Mouse (Mus musculus) embryo, embryonic 11 days (tissue): ENCODE data around the gene Ptch1.

Source experiments
- DNase-seq: peaks from one replicate; pipeline ENCODE4 v3.0.0-alpha.2; 2015

Gene Ptch1

DNA sequence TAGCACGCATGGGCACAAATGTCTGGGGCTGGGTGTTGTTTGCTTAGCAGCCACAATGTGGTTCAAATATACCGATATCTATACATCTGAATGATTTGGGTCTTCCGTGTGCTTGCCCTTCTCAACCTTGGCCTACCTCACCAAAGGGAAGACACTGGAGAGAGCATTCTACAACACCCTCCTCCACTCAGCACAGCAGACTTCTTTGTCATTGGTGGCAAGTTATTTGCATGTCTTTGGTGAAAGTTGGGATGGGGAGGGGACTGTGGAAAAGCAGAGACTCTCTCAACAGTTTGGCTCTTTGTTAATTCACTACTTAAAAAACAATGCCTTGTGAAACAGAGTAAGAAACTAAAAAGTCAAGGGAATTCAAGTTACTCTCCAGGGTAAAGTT is 43.0 kb downstream of the Ptch1 start:
- DNase-seq = no peak

DNA sequence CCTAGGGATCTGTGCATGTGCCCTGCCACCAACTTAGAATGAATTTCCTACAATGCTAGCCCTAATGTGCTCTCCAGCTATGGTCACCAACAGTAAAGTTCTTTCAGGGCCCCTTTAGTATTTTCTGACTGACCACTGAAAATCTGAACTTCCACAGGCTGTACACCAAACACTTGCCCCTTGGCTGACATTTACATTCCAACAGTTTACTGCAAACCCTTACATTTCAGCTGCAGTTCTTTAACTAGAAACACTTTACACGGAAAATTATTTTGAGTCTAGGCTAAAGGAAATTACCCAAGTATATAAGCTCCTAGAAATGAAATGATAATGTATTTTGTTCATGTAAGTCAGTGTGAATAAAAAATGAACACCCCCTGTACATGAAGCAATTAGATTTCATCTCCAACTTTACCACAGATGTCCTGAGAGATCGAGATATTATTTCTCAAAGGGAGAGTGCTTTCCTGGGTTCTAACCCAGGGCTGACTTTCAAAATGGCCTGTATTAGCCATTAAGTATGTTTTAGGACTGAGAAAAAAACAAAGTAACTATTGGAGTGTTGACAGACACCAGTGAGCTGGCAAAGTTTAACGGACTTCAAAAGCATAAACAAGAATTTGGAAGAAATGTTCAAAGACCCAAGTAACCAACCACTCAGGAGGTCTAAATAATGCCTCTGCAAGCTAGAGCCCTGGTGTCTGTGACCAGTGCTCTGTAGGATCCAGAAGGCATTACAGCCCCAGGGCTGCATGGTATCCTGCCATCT is 43.6 kb downstream of the Ptch1 start:
- DNase-seq = no peak

DNA sequence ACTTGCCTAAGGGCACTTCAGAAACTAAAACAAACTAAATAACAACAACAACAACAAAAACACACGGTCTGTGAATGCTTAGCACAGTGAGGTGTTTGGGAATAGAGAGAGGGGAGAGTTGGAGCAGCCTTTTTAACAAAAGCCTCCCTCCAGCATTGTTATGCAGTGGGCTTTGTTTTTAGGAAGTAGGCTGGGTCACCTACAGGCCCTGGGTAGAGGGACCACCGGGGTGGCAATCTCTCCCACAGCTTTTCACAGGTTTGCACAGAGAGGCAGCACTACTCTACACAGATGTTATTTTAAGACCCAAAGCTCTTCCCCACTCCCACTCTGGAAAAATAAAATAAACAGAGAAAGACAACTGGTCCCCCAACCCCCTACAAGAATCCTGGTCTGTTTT is 44.5 kb downstream of the Ptch1 start:
- no peak for DNase-seq

DNA sequence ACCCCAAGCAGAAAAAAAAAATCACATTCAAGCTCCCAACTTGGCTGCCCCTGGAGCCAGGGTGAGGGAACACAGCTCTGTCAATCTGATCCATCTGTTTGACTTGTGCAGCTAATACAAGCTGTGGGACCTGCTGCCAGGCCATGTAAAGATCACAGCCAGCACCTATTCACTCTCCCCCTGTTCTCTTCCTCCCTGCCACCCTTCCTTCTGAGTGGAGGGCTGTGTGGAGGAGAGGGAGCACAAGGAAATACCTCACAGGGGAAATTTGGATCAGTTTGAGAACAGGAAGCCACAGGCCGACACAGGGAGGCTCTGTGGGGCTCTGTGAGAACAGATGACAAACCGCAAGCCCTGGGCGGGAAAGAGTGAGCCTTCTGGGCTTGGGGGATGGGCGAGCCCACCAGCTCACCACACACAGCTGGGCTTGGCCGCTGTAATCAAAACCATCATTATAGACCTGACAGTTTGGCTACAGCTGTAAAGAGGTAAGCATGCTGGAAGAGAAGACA is 45.2 kb downstream of the Ptch1 start:
- DNase-seq = peak; percentile 87

DNA sequence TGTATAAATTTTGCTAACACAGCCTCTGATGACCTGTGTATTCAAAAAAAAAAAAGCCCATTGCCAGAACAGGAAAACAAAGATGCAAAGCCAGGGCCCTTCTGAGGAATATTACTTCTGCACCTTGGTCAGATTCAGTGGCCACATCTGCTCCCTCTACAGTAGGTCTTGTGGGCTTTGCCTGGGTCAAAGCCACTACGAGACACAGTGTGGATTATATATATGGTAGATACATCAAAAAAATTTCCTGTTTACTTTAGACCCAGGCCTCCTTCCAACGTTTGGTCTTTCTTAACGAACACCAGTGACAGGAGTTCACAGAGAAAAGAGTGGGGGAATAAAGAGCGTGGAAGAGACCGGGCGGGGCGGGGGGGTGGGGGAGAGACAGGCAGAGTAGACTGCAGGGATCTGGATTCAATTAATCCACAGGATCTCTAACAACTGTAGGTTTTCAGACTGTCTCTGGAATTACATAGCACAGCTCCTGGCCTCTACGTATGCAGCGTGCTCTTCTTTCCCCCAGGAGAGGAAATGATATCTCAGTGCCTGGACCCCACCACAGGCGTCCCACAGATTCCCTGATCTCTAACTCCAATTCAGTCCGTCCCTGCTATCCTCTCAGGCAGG is 47.7 kb downstream of the Ptch1 start:
- no peak for DNase-seq

DNA sequence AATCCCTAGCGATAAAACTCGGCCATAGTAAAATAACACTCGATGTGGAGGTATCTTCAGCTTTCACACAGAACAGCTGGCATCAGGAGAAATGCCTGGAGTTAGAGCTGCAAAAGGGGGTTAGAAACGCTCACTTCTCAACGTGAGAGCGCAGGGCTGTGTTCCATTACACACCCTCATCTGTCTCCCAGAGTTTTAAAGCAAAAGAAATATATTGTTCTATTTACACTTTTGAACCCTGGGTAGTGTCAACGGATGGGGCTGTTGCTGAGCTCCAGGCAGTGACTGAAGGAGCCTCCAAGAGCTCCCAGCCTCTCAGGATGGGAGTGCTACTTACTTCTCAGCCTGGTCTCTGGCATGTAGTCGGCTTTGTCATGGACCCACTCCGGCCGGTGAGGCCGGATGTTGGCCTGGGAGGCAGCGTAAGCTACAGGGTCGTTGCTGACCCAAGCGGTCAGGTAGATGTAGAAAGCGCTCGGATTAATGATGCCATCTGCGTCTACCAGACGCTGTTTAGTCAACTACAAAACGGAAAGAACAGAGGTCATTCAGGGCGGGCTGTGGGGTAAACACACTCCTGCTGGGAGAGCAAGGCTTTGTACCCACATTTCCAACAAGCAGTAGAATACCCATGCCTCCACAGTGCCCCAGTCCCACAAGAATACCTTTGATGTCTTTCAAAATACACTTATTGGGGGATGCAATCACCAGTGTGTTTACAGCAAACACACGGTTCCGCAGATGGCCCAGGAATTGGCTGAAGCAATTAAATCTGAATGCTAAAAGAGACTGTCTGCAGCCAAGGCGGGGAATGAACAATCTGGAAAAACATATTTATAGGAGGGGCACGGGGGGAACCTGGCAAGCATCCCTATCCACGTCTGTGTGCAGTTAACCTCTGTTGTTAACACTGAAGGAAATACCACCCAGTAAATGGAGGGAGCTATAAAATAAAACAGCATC is 48.5 kb downstream of the Ptch1 start:
- DNase-seq = no peak

DNA sequence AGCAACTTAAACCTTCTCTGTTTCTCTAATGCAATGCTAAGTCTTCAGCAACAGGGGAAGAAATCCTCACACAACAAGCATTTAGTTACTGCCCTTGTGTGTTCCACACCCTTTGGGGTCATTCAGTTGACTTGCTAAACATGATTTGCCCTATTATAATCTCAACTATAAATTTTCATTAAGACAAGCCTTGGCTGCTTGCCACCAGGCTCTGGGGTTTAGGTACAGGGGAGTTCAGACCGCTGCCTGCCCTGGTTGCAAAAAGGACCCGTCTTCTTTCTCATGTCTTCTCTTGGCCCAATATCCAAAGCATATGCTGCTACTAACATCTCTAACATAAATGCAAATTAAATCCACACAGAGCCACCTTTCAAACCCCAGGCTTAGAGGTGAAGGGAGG is 49.3 kb downstream of the Ptch1 start:
- DNase-seq = no peak

DNA sequence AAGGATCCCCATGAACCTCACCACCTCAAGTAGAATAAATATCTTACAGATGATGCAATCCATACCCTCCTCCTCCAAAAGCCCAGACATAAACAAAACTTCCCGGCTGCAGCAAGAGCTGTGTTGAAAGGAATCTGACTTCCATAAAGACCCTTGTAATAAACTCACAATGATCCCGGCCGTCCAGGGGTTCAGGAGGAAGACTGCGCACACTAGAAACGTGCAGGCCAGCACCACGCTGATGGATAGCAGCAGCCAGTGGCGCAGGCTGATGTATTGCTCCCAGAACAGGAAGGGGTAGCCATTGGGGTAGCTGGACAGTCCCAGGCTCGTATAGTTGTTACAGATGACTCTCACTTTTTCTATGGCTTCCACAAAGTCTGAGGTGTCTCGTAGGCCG is 50.6 kb downstream of the Ptch1 start:
- no peak for DNase-seq

DNA sequence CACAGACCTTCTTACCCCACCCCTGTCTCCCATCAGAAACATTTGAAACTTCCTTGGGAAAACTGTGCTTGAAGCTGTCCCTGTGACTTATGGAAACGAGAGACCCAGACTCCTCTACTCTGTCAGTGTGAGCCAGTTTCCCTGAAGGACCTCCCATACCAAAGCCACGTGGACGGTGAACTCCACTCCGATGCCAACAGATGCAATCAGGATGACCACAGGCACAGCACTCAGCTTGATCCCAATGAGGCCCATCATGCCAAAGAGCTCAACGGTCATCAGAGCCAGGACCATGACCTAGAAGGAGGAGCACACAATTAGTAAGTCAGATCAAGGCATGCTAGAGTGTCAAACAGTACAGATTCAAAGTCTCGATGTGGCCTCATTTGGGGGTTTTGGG is 53.3 kb downstream of the Ptch1 start:
- DNase-seq = no peak

DNA sequence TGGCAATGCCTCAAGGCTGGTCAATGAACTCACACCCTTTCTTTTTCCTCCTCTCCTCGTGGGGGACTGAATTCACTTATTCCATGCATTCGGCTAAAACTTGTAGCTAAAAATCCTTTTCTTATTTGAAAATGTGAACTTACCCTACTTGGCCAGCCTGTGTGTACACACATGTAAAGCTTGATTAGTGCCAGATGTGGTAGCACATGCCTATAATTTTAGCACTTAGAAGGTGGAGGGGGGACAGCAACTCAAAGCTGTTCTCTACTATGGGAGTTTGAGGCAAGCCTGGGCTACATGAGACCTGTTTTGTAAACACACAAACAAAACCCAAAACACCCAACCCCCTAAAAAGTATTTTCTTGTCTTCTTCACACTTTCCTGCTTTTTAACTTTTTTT is 56.9 kb downstream of the Ptch1 start:
- DNase-seq = no peak

DNA sequence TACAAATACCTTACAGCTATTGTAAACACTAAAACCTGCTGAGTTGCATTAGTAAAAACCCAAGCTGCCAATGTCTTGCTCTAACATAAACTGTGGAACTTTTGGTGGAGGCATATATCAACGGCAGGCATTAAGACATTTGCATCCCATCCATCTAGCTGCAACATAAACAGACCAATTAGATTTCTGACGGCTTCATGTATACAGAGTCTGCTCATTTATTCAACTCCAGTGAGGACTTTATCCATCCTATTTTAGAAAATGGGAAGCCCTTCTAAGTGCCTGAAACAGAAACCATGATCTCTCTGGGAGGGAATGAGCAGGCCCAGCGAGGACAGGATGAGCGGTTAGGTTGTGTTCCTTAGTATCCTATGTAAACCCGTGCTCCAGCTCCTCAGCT is 57.9 kb downstream of the Ptch1 start:
- no peak for DNase-seq

DNA sequence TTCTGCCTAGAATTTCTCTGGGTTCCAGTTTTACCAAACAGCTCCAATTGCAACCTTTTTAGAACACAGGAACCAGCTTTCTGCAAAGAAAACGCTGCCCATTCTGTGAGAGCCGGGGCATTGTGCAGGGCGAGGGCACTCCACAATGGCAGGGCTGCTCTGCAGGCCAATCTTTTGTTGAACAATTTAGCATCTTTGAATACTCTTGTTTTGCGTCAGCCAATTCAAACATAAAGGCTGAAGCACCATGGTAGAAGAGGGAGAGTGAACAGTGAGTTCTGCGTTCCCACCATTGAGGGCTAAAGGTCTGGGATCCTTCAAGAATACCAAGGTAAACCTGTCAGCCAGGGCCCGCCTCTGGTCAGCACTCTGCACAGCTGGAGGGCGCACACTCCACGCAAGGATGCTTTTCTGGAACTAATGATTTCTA is 58.5 kb downstream of the Ptch1 start:
- peak; percentile 57 for DNase-seq

DNA sequence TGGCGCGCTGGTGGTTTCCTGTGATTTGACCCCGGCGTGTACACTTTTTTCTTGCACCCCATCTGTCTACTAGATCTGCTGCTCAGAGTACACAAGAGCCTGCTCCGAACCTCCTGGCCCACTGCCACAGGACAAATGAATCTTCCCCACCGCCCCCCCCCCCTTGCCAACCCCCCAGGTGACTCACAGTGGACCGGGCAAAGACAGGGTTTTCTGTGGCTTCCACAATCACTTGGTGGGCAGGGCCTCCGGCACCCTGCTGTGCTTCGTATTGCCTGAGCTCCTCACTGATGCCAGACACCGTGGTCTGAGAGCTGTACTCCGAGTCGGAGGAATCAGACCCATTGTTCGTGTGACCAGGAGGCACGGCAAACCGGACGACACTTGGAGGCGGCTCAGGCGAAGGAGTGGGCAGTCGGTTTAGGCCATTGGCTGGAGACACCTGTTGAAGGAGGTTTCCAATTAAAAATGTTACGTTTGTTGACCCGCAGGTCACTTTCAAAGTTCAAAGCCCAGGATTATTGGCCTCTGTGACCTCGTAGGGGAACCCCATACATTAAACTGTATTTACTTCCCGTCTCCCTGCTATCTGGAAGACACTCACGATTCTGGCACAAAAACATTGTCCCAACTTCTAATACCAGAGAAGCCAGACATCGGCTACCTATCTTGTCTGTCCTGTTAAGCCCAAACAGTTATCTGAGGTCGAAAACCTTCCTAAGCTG is 59.9 kb downstream of the Ptch1 start:
- DNase-seq = no peak

DNA sequence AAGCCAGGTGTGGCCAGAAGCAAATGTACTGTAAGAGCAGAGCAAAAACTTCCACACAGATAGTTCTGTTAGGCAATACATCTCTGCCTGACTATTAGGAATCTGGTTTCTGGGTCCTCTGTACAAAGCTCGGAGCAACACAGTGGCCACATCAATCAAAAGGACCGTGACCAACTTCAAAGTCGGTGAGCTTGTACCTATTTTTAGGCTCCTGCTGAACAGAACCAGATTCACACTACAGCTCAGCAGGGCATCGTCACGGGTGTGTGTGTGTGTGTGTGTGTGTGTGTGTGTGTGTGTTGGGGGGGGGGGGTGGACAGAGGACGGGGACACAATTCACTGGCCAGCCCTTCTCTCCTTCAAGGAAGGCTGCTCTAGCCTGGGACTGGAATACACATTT is 61.0 kb downstream of the Ptch1 start:
- DNase-seq = peak; percentile 54

DNA sequence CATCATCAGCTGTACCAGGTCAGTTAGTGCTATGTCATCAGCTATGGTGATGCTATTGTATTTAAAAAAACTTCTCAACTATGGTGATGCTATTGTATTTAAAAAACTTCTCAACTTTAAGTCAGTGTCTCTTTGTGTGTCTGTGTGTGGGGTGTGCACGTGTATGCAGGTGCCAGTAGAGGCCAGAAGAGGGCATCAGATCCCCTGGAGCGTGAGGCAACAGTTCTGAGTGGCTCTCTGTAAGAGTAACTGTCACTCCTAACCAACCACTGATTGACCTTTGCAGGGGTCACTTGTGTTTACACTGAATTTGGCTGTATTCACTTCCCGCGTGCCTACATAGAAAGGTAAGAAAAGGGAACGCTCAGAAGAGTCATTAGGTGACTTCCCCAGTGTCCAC is 65.6 kb downstream of the Ptch1 start:
- DNase-seq = no peak

DNA sequence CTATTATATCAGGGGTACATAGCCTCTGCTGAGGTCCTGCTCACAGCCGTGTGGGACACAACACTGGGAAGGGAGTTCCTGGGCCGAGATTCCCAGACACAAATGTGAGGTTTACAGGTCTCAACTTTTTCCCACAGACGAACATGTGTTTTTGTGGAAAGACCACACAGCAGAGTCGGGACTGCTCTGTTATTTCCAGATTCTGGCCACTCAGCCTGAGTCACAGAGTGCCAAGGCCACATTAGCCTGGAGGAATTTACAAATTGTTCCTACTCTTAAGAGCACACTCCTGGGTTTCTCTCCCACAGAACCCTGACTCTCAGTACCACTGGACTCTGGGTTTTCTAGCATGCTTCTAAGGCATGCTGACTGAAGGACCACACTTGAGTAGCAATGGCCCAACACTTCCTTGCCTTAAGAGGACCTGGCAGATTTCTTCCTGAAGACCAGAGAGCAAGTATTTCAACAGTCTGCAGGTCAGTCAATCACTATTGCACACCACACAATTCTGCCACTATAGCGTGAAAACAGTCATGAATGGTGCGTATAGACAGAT is 66.3 kb downstream of the Ptch1 start:
- no peak for DNase-seq

DNA sequence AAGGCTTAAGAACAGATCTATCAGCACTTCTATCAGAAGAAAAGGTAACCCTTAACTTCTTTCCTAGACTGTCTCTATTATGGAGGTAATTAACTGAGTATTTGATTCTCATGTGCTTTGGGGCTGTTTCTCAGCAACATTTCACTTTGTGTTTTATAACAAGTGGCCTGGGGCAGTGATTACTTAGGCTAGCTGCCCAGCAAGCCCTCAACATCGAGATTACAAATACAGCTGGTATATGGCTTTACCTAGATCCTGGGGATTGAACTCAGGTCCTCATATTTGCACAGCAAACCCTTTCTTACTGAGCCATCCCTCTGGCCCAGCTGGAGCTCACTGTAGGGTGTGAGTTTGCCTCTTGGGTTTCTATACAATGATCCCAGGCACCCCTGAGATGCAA is 67.0 kb downstream of the Ptch1 start:
- DNase-seq = no peak

DNA sequence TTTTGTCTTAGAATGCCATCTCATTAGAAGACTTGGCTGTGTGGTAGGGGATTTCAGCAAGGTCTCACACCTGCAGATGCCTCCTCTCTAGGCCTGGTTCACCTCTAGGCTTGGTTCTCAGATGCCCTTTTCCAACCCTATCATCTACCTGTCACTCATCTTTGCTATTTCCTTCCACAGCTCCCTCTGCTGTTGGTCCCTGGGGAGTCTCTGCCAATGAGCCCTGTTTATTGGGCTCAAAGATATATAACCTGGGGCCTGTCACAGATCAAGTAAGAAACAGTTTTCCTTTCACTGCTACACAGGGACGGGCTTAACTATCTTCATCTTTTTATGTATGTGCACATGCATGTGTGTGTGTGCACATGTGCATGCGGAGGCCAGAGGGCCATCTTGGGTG is 71.0 kb downstream of the Ptch1 start:
- DNase-seq = no peak

DNA sequence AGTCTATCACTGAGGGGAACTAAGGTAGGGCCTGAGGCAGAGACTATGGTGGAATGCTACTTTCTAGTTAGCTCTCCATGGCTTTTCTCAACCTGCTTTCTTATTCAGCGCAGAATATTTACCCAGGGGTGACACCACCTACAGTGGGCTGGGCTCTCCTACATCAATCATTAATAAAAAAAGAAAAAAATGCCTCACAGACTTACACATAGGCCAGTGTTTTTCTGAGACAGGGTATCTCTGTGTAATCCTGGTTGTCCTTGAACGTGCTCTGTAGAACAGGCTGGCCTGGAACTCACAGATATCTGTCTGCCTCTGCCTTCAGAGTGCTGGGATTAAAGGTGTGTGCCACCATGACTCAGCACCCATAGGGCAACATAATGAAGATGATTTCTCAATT is 73.9 kb downstream of the Ptch1 start:
- DNase-seq = no peak

DNA sequence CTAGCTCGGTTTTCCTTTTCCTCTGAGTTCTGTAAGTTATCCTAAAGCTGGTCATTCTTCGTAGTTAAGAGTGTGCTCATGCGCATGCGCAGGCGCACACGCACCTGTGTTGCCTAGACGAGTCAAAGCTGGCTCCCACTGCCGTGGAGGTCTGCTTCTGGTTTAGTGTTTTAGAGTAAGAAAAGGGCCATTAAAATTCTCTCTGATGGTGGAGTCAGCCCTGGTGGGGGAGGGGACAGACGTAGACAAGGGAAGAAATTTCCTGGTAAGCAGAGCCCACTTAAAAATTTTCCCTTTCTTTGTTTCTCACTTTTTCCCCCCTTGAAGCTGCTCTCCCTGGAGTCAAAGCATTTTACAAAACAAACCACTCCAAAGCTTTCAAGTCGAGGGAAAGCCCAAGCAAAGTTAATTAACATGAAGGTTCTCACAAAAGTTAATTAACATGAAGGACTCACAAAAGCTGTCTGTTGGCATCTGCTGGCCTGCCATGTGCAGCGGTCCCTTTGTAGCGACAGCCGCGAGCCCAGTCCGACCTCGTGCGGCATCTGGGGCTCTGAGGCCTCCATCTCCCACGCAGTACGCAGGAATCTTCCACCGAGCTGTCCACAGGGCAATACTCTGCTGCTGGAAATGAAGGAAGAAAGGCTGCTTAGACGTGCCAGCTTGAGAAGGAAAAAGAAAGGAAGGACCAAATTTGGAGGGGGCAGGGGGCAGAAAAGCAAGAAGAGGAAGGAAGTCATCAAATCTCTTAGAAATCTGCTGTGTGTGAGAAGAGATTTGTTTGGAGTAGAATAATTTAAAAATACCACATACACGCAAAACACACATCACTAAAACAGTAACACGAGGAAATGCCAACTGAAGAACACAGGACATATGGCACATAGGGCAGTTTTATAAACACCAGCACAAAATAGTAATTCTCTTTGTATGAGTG is 76.5 kb downstream of the Ptch1 start, which contains the start of gene Fancc:
Gene Fancc, minus strand, starts transcription at position 633 of the 937 bp plus-strand sequence.
- peak; percentile 78 for DNase-seq

DNA sequence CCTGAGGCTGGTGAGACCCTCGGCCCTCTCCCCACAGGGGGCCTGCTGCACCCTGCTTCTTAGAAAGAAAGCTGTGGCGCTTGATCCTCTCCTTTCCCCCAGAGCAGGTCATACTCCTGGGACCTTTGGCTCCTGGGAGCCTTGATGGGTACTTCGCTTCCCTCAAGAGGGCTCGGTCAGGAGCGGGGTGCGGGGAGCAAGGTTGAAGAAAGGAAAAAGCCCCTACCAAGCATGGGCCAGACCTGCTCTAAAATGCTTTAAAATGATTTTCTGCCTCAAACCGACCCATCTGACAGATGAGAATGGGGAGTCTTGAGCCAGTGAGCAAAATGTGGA is 85.7 kb downstream of the Ptch1 start:
- no peak for DNase-seq
